Comparison of ENCODE assay signal across 10 mouse cellular contexts in genomic region chr4:59336439-59336809, GRCm38 (mm10).
A peak's percentile ranks its signal among the peaks of the same experiment; 100 is the strongest.
DNase-seq lines count a peak whose midpoint lies in the region; ATAC-seq and TF ChIP-seq lines count a peak whose summit lies in the region.
"Had no signal": no experiment of that assay in that cellular context is flagged by ENCODE, and none has a peak within 500 bp of the region (broad histone marks: within the 10 kb centered on the region; RNA-seq: fewer than 3 reads in every experiment).

No protein-coding gene starts in this region.

- no peak for TF ChIP-seq POLR2A in heart, adult 2 months (IDR thresholded peaks at IDR 0.05; ENCODE audit: insufficient read depth, low read depth, low read length)
- no peak for TF ChIP-seq POLR2A in bone marrow, adult 2 months (IDR thresholded peaks at IDR 0.05; ENCODE audit: borderline replicate concordance, control insufficient read depth, low read depth, low read length)

- H3K4me2 ChIP-seq in heart, embryonic 14.5 days (ENCODE audit: low read length) = 0 out of 2 replicates have a peak overlapping the region, but pooled peaks have one; percentile 29
- H3K4me2 ChIP-seq in lung, embryonic 14.5 days = no peak overlapping the region
- H3K4me2 ChIP-seq in embryonic facial prominence, embryonic 15.5 days (replicated peaks) = no peak overlapping the region
- H3K4me2 ChIP-seq: midbrain, embryonic 12.5 days had no signal

- no peaks in the 10 kb centered on the region for H3K36me3 ChIP-seq in heart, embryonic 14.5 days (ENCODE audit: control insufficient read depth, insufficient read depth, low read length)
- H3K36me3 ChIP-seq in heart, adult 2 months (ENCODE audit: control insufficient read depth, insufficient read depth, low read length) = peaks cover 2% of the 10 kb centered on the region
- no peaks in the 10 kb centered on the region for H3K36me3 ChIP-seq in lung, embryonic 14.5 days (ENCODE audit: insufficient read depth)
- H3K36me3 ChIP-seq in embryonic facial prominence, embryonic 15.5 days = no peaks in the 10 kb centered on the region
- H3K36me3 ChIP-seq: midbrain, embryonic 12.5 days had no signal

- H3K4me1 ChIP-seq in heart, embryonic 14.5 days (ENCODE audit: control insufficient read depth in 2 of 2, insufficient read depth in 2 of 2, low read length in 2 of 2) = peaks cover 20 to 31% of the 10 kb centered on the region in 2 experiments
- H3K4me1 ChIP-seq in heart, adult 2 months (ENCODE audit: control insufficient read depth, insufficient read depth, low read length) = peaks cover 12% of the 10 kb centered on the region
- peaks cover 5% of the 10 kb centered on the region for H3K4me1 ChIP-seq in lung, embryonic 14.5 days (ENCODE audit: insufficient read depth)
- H3K4me1 ChIP-seq in bone marrow, adult 2 months (ENCODE audit: control insufficient read depth, insufficient read depth, low read length) = peaks cover 11% of the 10 kb centered on the region
- H3K4me1 ChIP-seq in embryonic facial prominence, embryonic 15.5 days = peaks cover 20% of the 10 kb centered on the region

- no peak for ATAC-seq in heart, embryonic 14.5 days (ENCODE audit: insufficient number of reproducible peaks, insufficient read depth, low FRiP score, low read depth)
- no peak for ATAC-seq in lung, embryonic 14.5 days (ENCODE audit: insufficient read depth)
- ATAC-seq in embryonic facial prominence, embryonic 15.5 days (ENCODE audit: insufficient number of reproducible peaks, low FRiP score, low TSS enrichment, low read depth) = no peak

- H3K9ac ChIP-seq in heart, embryonic 14.5 days (ENCODE audit: low read length) = peak overlapping the region; percentile 46
- no peak overlapping the region for H3K9ac ChIP-seq in heart, adult 2 months (ENCODE audit: low read depth, low read length)
- no peak overlapping the region for H3K9ac ChIP-seq in lung, embryonic 14.5 days
- H3K9ac ChIP-seq in embryonic facial prominence, embryonic 15.5 days = no peak overlapping the region
- H3K9ac ChIP-seq: midbrain, embryonic 12.5 days had no signal

- no peak overlapping the region for H3K4me3 ChIP-seq in heart, embryonic 14.5 days (ENCODE audit: control insufficient read depth in 1 of 2, insufficient read depth in 1 of 2, low read depth in 1 of 2, low read length in 2 of 2)
- H3K4me3 ChIP-seq in heart, adult 2 months = no peak overlapping the region
- H3K4me3 ChIP-seq in lung, embryonic 14.5 days (ENCODE audit: low read depth, low read length) = no peak overlapping the region
- H3K4me3 ChIP-seq in bone marrow, adult 2 months (replicated peaks; ENCODE audit: control insufficient read depth, low read depth, low read length) = no peak overlapping the region
- no peak overlapping the region for H3K4me3 ChIP-seq in embryonic facial prominence, embryonic 15.5 days (replicated peaks)
- H3K4me3 ChIP-seq: midbrain, embryonic 12.5 days had no signal

- H3K27me3 ChIP-seq in heart, embryonic 14.5 days (ENCODE audit: control insufficient read depth, insufficient read depth, low read length) = no peaks in the 10 kb centered on the region
- no peaks in the 10 kb centered on the region for H3K27me3 ChIP-seq in heart, adult 2 months (ENCODE audit: control insufficient read depth, insufficient read depth, low read length)
- H3K27me3 ChIP-seq in lung, embryonic 14.5 days (ENCODE audit: insufficient read depth, low read length) = no peaks in the 10 kb centered on the region
- no peaks in the 10 kb centered on the region for H3K27me3 ChIP-seq in embryonic facial prominence, embryonic 15.5 days

- intact Hi-C loops in heart, adult 2 months (cut with DNase I) = loop anchor here (10.0 kb wide), 1 partner anchor 82 kb away; no protein-coding TSS in a partner anchor

- WGBS in heart, embryonic 14.5 days = 55% methylated on average over 7 of the region's 7 CpGs
- WGBS in heart, adult 2 months = 79% methylated on average over 7 of the region's 7 CpGs
- WGBS in lung, embryonic 14.5 days = 62% methylated on average over 7 of the region's 7 CpGs
- 77% methylated on average over 7 of the region's 7 CpGs for WGBS in bone marrow, adult 2 months
- WGBS in embryonic facial prominence, embryonic 15.5 days = 57% methylated on average over 7 of the region's 7 CpGs

- no peak for DNase-seq in heart, adult 2 months
- no peak for DNase-seq in lung, embryonic 14.5 days
- DNase-seq in lung, postnatal 14 days = no peak
- no peak for DNase-seq in embryo, embryonic 11 days
- DNase-seq: cerebellum, adult 2 months; lung, adult 2 months had no signal

- H3K79me2 ChIP-seq in heart, adult 2 months (replicated peaks; ENCODE audit: control insufficient read depth, insufficient read depth, low read length) = no peaks in the 10 kb centered on the region

- no peaks in the 10 kb centered on the region for H3K9me3 ChIP-seq in heart, embryonic 14.5 days (ENCODE audit: control insufficient read depth, low read length)
- no peaks in the 10 kb centered on the region for H3K9me3 ChIP-seq in lung, embryonic 14.5 days (ENCODE audit: low read depth, low read length)
- H3K9me3 ChIP-seq in embryonic facial prominence, embryonic 15.5 days (replicated peaks) = no peaks in the 10 kb centered on the region
- H3K9me3 ChIP-seq: midbrain, embryonic 12.5 days had no signal

- TF ChIP-seq EP300 in heart, adult 2 months (IDR thresholded peaks at IDR 0.05; ENCODE audit: insufficient read depth, low read depth, low read length) = no peak

- H3K27ac ChIP-seq in heart, embryonic 14.5 days (replicated peaks in 1 of 2; ENCODE audit: control insufficient read depth in 1 of 2, insufficient read depth in 1 of 2, low read depth in 2 of 2, low read length in 2 of 2) = peak overlapping the region; percentile 72 to 78
- no peak overlapping the region for H3K27ac ChIP-seq in heart, adult 2 months
- H3K27ac ChIP-seq in lung, embryonic 14.5 days (ENCODE audit: low read depth) = peak overlapping the region; percentile 56; the same call in 1 of the 2 replicates
- H3K27ac ChIP-seq in bone marrow, adult 2 months (ENCODE audit: control insufficient read depth, insufficient read depth, low read depth, low read length, poor library complexity) = peak overlapping the region; percentile 79
- peak overlapping the region; percentile 48 for H3K27ac ChIP-seq in embryonic facial prominence, embryonic 15.5 days (replicated peaks)
- H3K27ac ChIP-seq: midbrain, embryonic 12.5 days had no signal

- TF ChIP-seq CTCF in heart, adult 2 months (IDR thresholded peaks at IDR 0.05) = no peak
- TF ChIP-seq CTCF in lung, embryonic 14.5 days (IDR thresholded peaks at IDR 0.05; ENCODE audit: low read depth) = no peak
- no peak for TF ChIP-seq CTCF in bone marrow, adult 2 months (IDR thresholded peaks at IDR 0.05; ENCODE audit: control insufficient read depth, insufficient read depth, low read length)
